Mouse (Mus musculus): ENCODE measurements around the gene Chrng. TPM values are rescaled to one million over a fixed set of nuclear protein-coding genes. Genes with fewer than 3 reads are reported as not detected.

The Chrng gene
- total RNA-seq (2021) = not detected
- long read RNA-seq, experiment 1 = 0 reads
- long read RNA-seq, experiment 2 = 0 reads

GRCm38 (mm10) chr1:87204465-87204864, at the start of gene Chrng:
Gene Chrng (plus strand): TSS chr1:87204657.
- DNase-seq (ENCODE audit: low spot score in 2 of 2) = no peak

DNA sequence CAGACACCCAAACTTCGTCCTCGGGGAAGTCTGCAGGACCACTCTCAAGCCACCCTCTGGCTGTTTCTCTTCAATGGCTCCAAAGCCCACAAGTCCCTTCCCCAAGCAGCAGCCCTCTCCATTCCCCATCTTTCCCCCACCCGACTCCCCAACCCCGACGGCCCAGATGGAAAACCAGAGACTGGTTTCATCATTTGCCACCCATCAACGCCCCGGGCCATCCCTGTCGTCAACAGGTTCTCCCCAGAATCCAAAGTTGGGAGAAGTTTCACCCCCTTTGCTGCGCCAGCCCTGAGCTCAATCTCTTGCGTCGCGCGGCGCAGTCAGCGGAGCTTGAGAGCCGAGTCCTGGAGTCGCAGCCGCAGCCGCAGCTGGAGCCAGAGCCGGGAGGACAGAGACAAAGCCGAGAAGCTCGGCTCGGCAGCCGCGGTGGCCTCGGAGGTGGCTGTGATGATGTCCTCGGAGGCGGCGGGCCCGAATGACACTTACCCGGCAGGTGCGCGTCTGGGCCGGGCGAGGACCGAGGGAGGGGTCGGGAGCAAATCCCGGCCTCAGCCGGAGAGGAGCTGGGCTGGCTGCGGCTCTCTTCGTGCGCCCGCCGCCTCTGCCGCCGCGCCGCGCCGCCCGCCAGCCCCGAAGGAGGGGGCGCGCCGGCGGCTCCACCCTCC, 48.8 kb upstream of the Chrng start:
- no peak for DNase-seq (ENCODE audit: low spot score in 2 of 2)

GRCm38 (mm10) chr1:87156199-87156587, 48.3 kb upstream of the Chrng start, which contains the start of gene Ecel1:
Gene Ecel1 (minus strand): TSS chr1:87156521.
- no peak for DNase-seq (ENCODE audit: low spot score in 2 of 2)

DNA sequence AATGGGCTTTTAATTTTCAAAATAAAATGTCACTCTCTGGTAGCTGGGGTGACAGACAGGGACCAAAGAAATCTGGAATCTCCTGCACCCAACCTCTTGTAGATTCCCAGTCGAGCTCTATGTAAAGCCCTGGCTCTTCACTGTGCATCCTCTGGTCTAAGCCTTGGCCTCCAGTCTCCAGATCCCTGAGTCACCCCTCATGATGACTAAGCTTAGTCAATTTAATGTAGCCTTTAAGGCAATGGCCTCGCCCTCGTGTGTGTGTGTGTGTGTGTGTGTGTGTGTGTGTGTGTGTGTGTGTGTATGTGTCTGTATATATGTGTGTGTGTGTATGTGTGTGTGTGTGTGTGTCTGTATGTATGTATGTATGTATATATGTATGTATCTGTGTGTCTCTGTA, 45.1 kb upstream of the Chrng start:
- DNase-seq (ENCODE audit: low spot score in 2 of 2) = no peak

- DNase-seq (ENCODE audit: low spot score in 2 of 2) = no peak
These were observed 40.2 kb upstream of the Chrng start for GRCm38 (mm10) chr1:87164164-87164795.

GRCm38 (mm10) chr1:87164796-87165184, 39.7 kb upstream of the Chrng start:
- DNase-seq (ENCODE audit: low spot score in 2 of 2) = no peak

DNA sequence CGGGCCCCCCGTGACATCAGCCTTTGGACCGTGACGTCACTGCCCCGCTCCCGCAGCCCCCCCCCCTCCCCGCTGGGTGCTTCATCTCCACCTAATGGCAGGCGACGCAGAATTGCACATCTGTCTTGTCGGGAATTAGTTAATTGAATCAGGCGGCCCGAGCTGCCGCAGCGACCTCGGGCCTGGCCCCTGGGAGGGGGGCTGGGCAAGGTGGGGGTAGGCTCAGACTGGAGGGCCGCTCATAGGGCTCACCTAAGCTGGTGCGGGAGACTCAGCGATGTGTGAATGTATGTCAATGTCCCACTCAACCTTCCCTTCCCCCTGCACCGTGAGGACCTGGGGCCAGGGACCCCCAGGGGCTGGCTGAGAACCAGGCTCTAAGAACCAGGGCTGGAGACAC, 34.0 kb upstream of the Chrng start:
- DNase-seq (ENCODE audit: low spot score in 2 of 2) = no peak

- DNase-seq (ENCODE audit: low spot score in 2 of 2) = no peak
These were observed 33.1 kb upstream of the Chrng start for GRCm38 (mm10) chr1:87171312-87171711.

- no peak for DNase-seq (ENCODE audit: low spot score in 2 of 2)
These were observed 32.1 kb upstream of the Chrng start for GRCm38 (mm10) chr1:87172316-87172715.

- peak; percentile 60 to 68 for DNase-seq (ENCODE audit: low spot score in 2 of 2)
These were observed 30.2 kb upstream of the Chrng start for GRCm38 (mm10) chr1:87174006-87174955.

DNA sequence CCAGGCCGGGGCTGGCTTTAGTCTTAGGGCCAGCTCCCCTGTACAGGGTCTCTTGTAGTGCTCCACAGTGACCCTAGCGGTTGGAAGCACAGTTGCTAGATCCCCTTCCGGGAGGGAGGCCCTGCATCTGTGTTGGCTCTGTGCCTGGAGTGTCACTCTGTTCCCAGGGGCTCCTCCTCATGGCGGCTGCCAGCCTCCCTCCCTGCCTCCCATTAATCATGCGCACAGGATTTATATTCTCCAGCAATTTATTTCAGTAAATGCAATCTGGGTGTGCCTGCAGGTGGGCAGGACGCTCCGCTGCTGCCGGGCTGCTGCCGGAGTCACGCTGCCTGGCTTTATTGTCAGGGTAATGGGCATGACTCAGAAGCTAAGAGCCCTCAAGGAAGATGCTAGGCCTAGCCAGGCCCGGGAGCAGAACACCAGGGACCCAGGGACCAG, 28.6 kb upstream of the Chrng start:
- peak; percentile 70 to 72 for DNase-seq (ENCODE audit: low spot score in 2 of 2)

DNA sequence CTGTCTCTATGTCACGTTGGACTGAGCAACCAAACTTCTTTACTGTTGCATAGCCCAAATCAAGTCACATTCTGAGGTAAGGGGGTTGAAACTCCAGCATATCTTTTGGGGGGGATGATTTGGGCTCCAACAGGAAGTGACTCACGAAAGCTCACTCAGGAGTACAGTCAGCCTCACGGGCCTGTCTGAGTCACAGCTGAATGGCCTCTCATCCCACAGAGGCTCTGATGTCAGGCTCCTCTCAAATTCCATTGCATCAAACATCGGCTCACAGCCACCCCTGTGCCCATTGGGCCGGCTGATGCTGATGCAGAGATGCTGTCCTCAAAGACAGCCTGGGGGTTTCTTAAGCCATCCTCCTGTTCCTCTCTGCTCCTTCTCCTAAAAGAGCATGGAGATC, 23.6 kb upstream of the Chrng start:
- no peak for DNase-seq (ENCODE audit: low spot score in 2 of 2)

- DNase-seq (ENCODE audit: low spot score in 2 of 2) = no peak
These were observed 21.4 kb upstream of the Chrng start, which contains the start of gene Prss56 for GRCm38 (mm10) chr1:87183013-87183412. Gene Prss56 (plus strand): TSS chr1:87183313.

- no peak for DNase-seq (ENCODE audit: low spot score in 2 of 2)
These were observed 20.3 kb upstream of the Chrng start for GRCm38 (mm10) chr1:87183998-87184750.

DNA sequence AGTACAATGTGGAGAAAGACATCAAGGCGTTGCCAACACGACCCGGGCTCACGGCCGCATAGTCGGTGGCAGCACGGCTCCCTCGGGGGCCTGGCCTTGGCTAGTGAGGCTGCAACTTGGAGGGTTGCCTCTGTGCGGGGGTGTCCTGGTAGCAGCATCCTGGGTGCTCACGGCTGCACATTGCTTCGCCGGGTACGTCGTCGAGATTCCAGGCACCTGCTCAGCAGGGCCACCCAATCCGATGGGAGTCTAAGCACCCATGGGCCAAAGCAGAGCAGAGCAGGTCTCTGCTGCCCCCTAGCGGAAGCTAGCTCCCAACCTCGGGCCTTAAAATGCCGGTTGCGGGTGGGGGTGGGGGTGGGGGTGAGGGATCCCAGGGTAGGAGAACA, 19.7 kb upstream of the Chrng start:
- DNase-seq (ENCODE audit: low spot score in 2 of 2) = peak; percentile 73 to 76

DNA sequence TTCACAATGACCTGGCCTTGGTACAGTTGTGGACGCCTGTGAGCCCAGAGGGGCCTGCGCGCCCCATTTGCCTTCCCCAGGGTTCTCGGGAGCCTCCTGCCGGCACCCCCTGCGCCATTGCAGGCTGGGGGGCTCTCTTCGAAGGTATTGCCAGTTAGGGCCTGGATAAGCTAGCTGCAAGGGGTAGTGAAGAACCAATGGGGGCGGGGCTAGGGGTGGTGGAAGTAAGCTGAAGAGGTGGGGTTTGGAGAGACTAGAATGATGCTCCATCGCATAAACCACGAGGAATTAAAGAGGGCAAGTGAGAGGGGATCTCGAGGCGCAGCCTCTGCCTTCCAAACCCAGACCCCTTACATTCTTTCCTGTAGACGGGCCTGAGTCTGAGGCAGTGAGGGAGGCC, 18.9 kb upstream of the Chrng start:
- DNase-seq (ENCODE audit: low spot score in 2 of 2) = no peak

- DNase-seq (ENCODE audit: low spot score in 2 of 2) = no peak
These were observed 18.0 kb upstream of the Chrng start for GRCm38 (mm10) chr1:87186261-87187036.

GRCm38 (mm10) chr1:87187037-87187355, 17.5 kb upstream of the Chrng start:
- peak; percentile 71 to 74 for DNase-seq (ENCODE audit: low spot score in 2 of 2)

DNA sequence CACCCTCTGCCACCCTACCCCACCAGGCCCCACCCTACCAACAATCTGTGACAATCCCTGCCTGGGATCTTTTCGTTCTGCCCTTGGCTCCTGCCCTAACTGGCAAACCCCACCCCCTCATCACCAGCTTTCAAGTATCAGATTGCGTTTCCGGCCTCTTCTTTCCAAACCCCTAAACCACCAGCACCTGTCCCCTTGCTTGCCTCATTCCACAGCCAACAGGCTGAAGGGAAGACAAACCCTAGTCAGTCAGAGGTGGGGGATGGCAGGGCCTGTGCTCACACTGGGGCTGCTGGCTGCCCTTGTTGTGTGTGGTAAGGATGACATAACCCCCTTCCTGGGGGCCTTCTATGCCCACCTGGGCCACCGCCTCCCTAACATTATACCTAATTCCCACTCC, 14.0 kb upstream of the Chrng start, which contains the start of gene Chrnd:
TSS of gene Chrnd (plus strand) at position 179 of the 400 bp plus-strand sequence.
- no peak for DNase-seq (ENCODE audit: low spot score in 2 of 2)

DNA sequence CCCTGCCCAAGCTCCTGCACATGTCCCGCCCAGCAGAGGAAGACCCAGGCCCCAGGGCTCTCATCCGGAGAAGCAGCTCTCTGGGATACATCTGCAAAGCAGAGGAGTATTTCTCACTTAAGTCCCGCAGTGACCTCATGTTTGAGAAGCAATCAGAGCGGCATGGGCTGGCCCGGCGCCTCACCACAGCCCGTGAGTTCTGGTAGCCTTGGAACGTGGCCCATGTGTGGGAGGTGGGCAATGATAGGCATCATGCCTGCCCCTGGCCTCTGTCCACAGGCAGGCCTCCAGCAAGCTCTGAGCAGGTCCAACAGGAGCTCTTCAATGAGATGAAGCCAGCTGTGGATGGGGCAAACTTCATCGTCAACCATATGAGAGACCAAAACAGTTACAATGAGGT, 7.2 kb upstream of the Chrng start:
- no peak for DNase-seq (ENCODE audit: low spot score in 2 of 2)
